Comparison of ENCODE assay signal across 35 mouse cellular contexts in the genomic region with DNA sequence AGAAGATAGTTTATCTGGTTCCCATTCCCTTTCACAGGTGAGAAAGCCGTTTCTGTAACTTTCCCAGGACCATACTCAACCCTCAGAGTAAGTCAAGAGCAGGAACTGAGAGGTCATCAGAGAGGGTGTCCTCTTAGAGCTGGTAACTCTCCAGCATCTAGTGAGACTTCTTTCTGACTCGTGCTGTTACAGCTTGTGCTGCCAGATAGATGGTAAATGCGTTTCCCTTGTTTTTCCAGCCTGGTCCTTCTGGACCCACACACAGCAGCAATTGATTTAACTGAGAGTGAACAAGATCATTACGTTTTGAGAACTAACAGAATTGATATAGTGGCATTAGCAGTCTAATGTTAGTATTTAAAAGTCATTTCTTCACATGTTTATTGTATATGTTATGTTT.
"Had no signal": no experiment of that assay in that cellular context is flagged by ENCODE, and none has a peak within 500 bp of the region (broad histone marks: within the 10 kb centered on the region; RNA-seq: fewer than 3 reads in every experiment).

No protein-coding gene starts in this region.

- H3K27ac ChIP-seq: heart, embryonic 10.5 days; heart, embryonic 13.5 days; heart, embryonic 15.5 days; hindbrain, embryonic 10.5 days; hindbrain, embryonic 12.5 days; hindbrain, embryonic 13.5 days; hindbrain, embryonic 14.5 days; hindbrain, embryonic 15.5 days; hindbrain, postnatal 0 days; intestine, embryonic 15.5 days; kidney, postnatal 0 days; layer of hippocampus, adult 2 months had no signal

- H3K27me3 ChIP-seq: heart, embryonic 12.5 days; heart, embryonic 13.5 days; heart, embryonic 15.5 days; hindbrain, embryonic 12.5 days; hindbrain, embryonic 13.5 days; hindbrain, embryonic 15.5 days; intestine, embryonic 15.5 days; kidney, embryonic 15.5 days had no signal

- H3K36me3 ChIP-seq: heart, embryonic 12.5 days; heart, embryonic 15.5 days; hindbrain, embryonic 12.5 days; hindbrain, embryonic 13.5 days; hindbrain, embryonic 15.5 days; intestine, embryonic 15.5 days had no signal

- DNase-seq: heart, postnatal 10 days; heart, postnatal 14 days; heart, postnatal 36 days; heart, postnatal 4 days; kidney, adult 11 months; kidney, adult 18-20 months; kidney, adult 2 months; kidney, adult 8-10 months; kidney, adult 9 months; kidney, postnatal 10 days; kidney, postnatal 14 days; kidney, postnatal 25 days; kidney, postnatal 36 days; kidney, postnatal 4 days; layer of hippocampus, adult 9-11 months; layer of hippocampus, postnatal 36 days had no signal

- H3K4me3 ChIP-seq: heart, embryonic 10.5 days; heart, embryonic 12.5 days; heart, embryonic 13.5 days; heart, embryonic 15.5 days; hindbrain, embryonic 10.5 days; hindbrain, embryonic 12.5 days; hindbrain, embryonic 13.5 days; hindbrain, embryonic 15.5 days; intestine, embryonic 15.5 days; kidney, embryonic 15.5 days; layer of hippocampus, adult 2 months had no signal

- ATAC-seq: hindbrain, embryonic 16.5 days; hindbrain, postnatal 0 days; inflammation-experienced regulatory T-cells, adult 6 months; intestine, embryonic 15.5 days; intestine, embryonic 16.5 days; intestine, postnatal 0 days had no signal

- H3K4me2 ChIP-seq: heart, embryonic 11.5 days; heart, embryonic 12.5 days; heart, embryonic 13.5 days; heart, embryonic 15.5 days; hindbrain, embryonic 12.5 days; hindbrain, embryonic 13.5 days; hindbrain, embryonic 14.5 days; hindbrain, embryonic 15.5 days; intestine, embryonic 15.5 days; kidney, embryonic 15.5 days had no signal

- H3K9ac ChIP-seq: heart, embryonic 12.5 days; heart, embryonic 15.5 days; hindbrain, embryonic 12.5 days; hindbrain, embryonic 13.5 days; hindbrain, embryonic 14.5 days; hindbrain, embryonic 15.5 days; intestine, embryonic 15.5 days; kidney, embryonic 15.5 days had no signal

- H3K9me3 ChIP-seq: heart, embryonic 10.5 days; heart, embryonic 12.5 days; heart, embryonic 13.5 days; heart, embryonic 15.5 days; hindbrain, embryonic 10.5 days; hindbrain, embryonic 12.5 days; hindbrain, embryonic 13.5 days; hindbrain, embryonic 15.5 days; intestine, embryonic 15.5 days; kidney, embryonic 15.5 days had no signal
